ENCODE assay signal across 39 mouse cellular contexts in genomic region chr3:98160330-98160729, GRCm38 (mm10). TPM values are rescaled to one million over a fixed set of nuclear protein-coding genes. Genes with fewer than 3 reads are reported as not detected.
"Had no signal": no experiment of that assay in that cellular context is flagged by ENCODE, and none has a peak within 500 bp of the region (broad histone marks: within the 10 kb centered on the region; RNA-seq: fewer than 3 reads in every experiment).

TSS of gene Adam30 (plus strand) at chr3:98160630.

- H3K4me1 ChIP-seq: hindbrain, embryonic 12.5 days; liver, embryonic 13.5 days had no signal

- ATAC-seq: hindbrain, embryonic 16.5 days; inflammation-experienced regulatory T-cells, adult 6 months; intestine, embryonic 15.5 days; intestine, postnatal 0 days had no signal

- H3K4me3 ChIP-seq: gastrocnemius, adult 2 months; heart, embryonic 10.5 days; heart, embryonic 12.5 days; hindbrain, embryonic 10.5 days; hindbrain, embryonic 12.5 days; intestine, embryonic 15.5 days; layer of hippocampus, adult 2 months; left cerebral cortex, adult 2 months; limb, embryonic 10.5 days; limb, embryonic 12.5 days; liver, embryonic 13.5 days had no signal

- DNase-seq: gastrocnemius, adult 2 months; gastrocnemius, postnatal 10 days; gastrocnemius, postnatal 25 days; heart, adult 18-20 months; heart, postnatal 10 days; heart, postnatal 4 days; kidney, adult 18-20 months; kidney, adult 8-10 months; kidney, postnatal 10 days; kidney, postnatal 25 days; kidney, postnatal 4 days; layer of hippocampus, postnatal 36 days; liver; liver, embryonic 13.5 days had no signal

- H3K4me2 ChIP-seq: heart, embryonic 12.5 days; hindbrain, embryonic 12.5 days; hindbrain, embryonic 14.5 days; intestine, embryonic 15.5 days; limb, embryonic 12.5 days; liver, embryonic 11.5 days; liver, embryonic 13.5 days had no signal

- H3K9me3 ChIP-seq: heart, embryonic 10.5 days; heart, embryonic 12.5 days; hindbrain, embryonic 10.5 days; hindbrain, embryonic 12.5 days; intestine, embryonic 15.5 days; limb, embryonic 10.5 days; limb, embryonic 12.5 days; liver, embryonic 13.5 days had no signal

- H3K27ac ChIP-seq: gastrocnemius, adult 2 months; heart, embryonic 10.5 days; hindbrain, embryonic 10.5 days; hindbrain, embryonic 12.5 days; hindbrain, embryonic 14.5 days; intestine, embryonic 15.5 days; layer of hippocampus, adult 2 months; left cerebral cortex, adult 2 months; limb, embryonic 10.5 days; limb, embryonic 12.5 days; liver, embryonic 13.5 days had no signal

- H3K27me3 ChIP-seq: heart, embryonic 12.5 days; hindbrain, embryonic 12.5 days; intestine, embryonic 15.5 days; limb, embryonic 12.5 days; liver, embryonic 13.5 days had no signal

- H3K9ac ChIP-seq: heart, embryonic 12.5 days; hindbrain, embryonic 12.5 days; hindbrain, embryonic 14.5 days; intestine, embryonic 15.5 days; limb, embryonic 12.5 days; liver, embryonic 13.5 days had no signal

- H3K36me3 ChIP-seq: heart, embryonic 10.5 days; heart, embryonic 12.5 days; hindbrain, embryonic 10.5 days; hindbrain, embryonic 12.5 days; intestine, embryonic 15.5 days; limb, embryonic 10.5 days; limb, embryonic 12.5 days; liver, embryonic 13.5 days had no signal

RNA-seq across cellular contexts. Expression of gene Adam30, which starts in this region (rescaled TPM):
- total RNA-seq: gastrocnemius, adult 2 months; gastrocnemius, postnatal 10 days; gastrocnemius, postnatal 25 days; gastrocnemius, postnatal 4 days; granulocyte monocyte progenitor cell, adult 5-6 weeks; heart, adult 18-20 months; heart, adult 8-10 months; heart, postnatal 25 days; layer of hippocampus, adult 2 months; layer of hippocampus, postnatal 14 days; layer of hippocampus, postnatal 36 days; left cerebral cortex, adult 2 months; left cerebral cortex, postnatal 14 days; left cerebral cortex, postnatal 36 days had no signal
- polyA plus RNA-seq: heart, embryonic 10.5 days; heart, embryonic 12.5 days; heart, embryonic 14.5 days; heart, embryonic 16.5 days; hindbrain, embryonic 10.5 days; hindbrain, embryonic 12.5 days; hindbrain, embryonic 14.5 days; hindbrain, embryonic 16.5 days; inflammation-experienced regulatory T-cells, adult 6 months; intestine, embryonic 15.5 days; intestine, postnatal 0 days; kidney, embryonic 14.5 days; kidney, embryonic 16.5 days; limb, embryonic 10.5 days; limb, embryonic 12.5 days; liver, embryonic 11.5 days; liver, embryonic 13.5 days had no signal
